Mouse (Mus musculus) ES-CJ7 (cell line): Measurements from ENCODE around the gene Senp2.

ENCODE experiments used
- DNase-seq: peaks from one replicate; pipeline ENCODE4 v3.0.0; 2011; ENCODE audit warnings: low read depth, low spot score

Gene Senp2

DNA sequence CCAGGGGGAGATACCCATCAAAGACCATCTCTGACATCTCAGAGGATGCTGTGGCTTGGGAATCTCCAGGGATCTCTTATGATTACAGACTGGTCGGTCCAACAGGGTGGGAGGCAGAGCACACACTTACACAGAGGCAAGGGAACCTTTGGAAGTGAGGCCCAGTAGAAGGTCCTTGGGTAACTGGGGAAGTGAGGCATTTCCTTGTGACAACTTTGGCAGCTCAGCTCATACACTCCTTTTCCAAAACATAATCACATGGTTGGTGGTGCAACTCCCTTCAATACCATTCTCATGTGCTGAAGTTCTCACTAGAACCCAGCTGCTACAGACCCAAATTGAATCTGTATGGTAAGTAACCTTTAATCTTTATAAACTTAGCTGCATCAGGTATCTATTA, 86.5 kb downstream of the Senp2 start:
- no peak for DNase-seq

DNA sequence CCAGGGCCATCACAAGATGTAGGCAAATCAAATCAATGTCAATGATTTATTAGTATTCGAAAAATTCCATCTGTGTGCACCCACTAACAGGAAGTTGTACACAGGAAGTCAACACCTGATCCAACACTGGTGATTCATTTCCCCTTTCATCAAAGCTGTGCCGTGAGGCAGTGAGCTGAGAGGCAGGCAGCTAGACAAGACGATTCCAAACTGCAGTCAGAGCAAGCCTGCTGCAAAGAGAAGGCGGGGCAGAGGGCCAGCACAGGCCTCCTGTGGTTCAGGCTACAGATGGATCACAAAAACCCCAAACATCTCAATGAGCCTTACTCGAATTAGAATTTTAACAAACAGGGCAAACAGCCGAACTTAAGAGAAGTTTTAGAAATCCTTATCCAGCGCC, 88.4 kb downstream of the Senp2 start:
- DNase-seq, result peak; percentile 66
